Mouse (Mus musculus) CH12.LX (cell line): ENCODE measurements around the gene Txnip.

Source experiments
- CHD2 ChIP-seq: IDR thresholded peaks from 2 replicates; pipeline ENCODE4 v1.6.1; 2011; ENCODE audit warnings: low read length, improper control_type of control experiment
- CTCF ChIP-seq, 2 experiments: IDR thresholded peaks in 1 of 2; conservative IDR thresholded peaks in 1 of 2; 2 replicates each; pipeline ENCODE4 v1.5.1; 2011 to 2012; ENCODE audit warnings: low read depth in 2 of 2, low read length in 2 of 2, improper control_type of control experiment in 1 of 2, inconsistent platforms in 1 of 2, mild to moderate bottlenecking in 1 of 2, moderate library complexity in 1 of 2
- ELF1 ChIP-seq: IDR thresholded peaks from 2 replicates; pipeline ENCODE4 v1.6.1; 2014; ENCODE audit warnings: low read depth, mild to moderate bottlenecking, inconsistent platforms, low read length, improper control_type of control experiment
- ETS1 ChIP-seq: conservative IDR thresholded peaks from 2 replicates; pipeline ENCODE4 v1.6.1; 2012; ENCODE audit warnings: low read depth, mild to moderate bottlenecking, inconsistent platforms, low read length, improper control_type of control experiment, moderate library complexity
- MAX ChIP-seq: IDR thresholded peaks from 2 replicates; pipeline ENCODE4 v1.6.1; 2011; ENCODE audit warnings: low read length, improper control_type of control experiment

DNA sequence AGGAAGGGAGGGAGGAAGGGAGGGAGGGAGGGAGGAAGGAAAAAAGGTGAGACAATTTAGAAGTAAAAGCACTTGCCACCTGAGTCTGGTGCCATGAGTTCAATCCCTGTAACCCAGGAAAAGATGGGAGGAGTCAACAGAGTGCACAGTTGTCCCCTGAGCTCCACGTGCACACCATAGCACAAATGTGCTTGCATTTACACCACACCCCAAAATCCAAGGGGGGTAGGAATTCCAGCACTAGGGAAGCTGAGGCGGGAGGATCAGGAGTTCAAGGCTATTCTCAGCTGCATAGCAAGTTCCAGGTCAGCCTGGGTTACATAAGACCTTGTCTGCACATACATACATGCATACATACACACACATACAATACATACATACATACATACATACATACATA is 13.6 kb downstream of the Txnip start:
- TF ChIP-seq CTCF (conservative IDR thresholded peaks at IDR 0.05 in 1 of 2, IDR thresholded peaks at IDR 0.05 in 1 of 2; ENCODE audit: low read depth in 2 of 2, low read length in 2 of 2) (no peak), CHD2 (no peak), ETS1 (no peak), ELF1 (no peak), MAX (no peak)
